Mouse (Mus musculus) monocyte, adult 5-6 weeks (primary cell): ENCODE measurements around the gene Gpc3. TPM values are rescaled to one million over a fixed set of nuclear protein-coding genes. Genes with fewer than 3 reads are reported as not detected.
"Not testable (repeated sequence)": the region's sequence is repeated elsewhere in the genome, so short reads cannot be mapped to it uniquely, and the experiment has no call there.

Experiments
- ATAC-seq: fragments of 153-309, 156-312 bp; replicated peaks from 2 replicates; pipeline ENCODE4 v1.8.0; 2017; ENCODE audit warnings: mild to moderate bottlenecking; ENCODE audit not compliant: low TSS enrichment, insufficient number of reproducible peaks, severe bottlenecking, poor library complexity, low FRiP score
- total RNA-seq: library from RNA; stranded (forward); fragments of 200-1000, 200-491, 200-594 nt; gene quantifications from 3 replicates; pipeline ENCODE4 v1.2.3, GENCODE M21; 2017

Gene Gpc3
- total RNA-seq, 1 experiment from 2014 or later, result not detected

GRCm38 (mm10) chrX:52340251-52340650 lies 273.5 kb downstream of the Gpc3 start:
- no peak for ATAC-seq

GRCm38 (mm10) chrX:52321791-52322190 lies 292.0 kb downstream of the Gpc3 start:
- ATAC-seq, result no peak

- no peak for ATAC-seq
These were observed 293.1 kb downstream of the Gpc3 start for GRCm38 (mm10) chrX:52320653-52321052.

- ATAC-seq, result no peak
These were observed 302.8 kb downstream of the Gpc3 start for GRCm38 (mm10) chrX:52310976-52311375.

GRCm38 (mm10) chrX:52305226-52305625 lies 308.5 kb downstream of the Gpc3 start:
- ATAC-seq, result no peak

- no peak for ATAC-seq
These were observed 325.0 kb downstream of the Gpc3 start for GRCm38 (mm10) chrX:52288792-52289191.

- no peak for ATAC-seq
These were observed 325.8 kb downstream of the Gpc3 start for GRCm38 (mm10) chrX:52287944-52288343.

- no peak for ATAC-seq
These were observed 331.7 kb downstream of the Gpc3 start for GRCm38 (mm10) chrX:52282070-52282469.

GRCm38 (mm10) chrX:52281103-52281900 lies 332.4 kb downstream of the Gpc3 start:
- no peak for ATAC-seq

GRCm38 (mm10) chrX:52278687-52279359 lies 334.9 kb downstream of the Gpc3 start:
- ATAC-seq, result no peak

- ATAC-seq, result no peak
These were observed 336.2 kb downstream of the Gpc3 start for GRCm38 (mm10) chrX:52277599-52277998.

- ATAC-seq, result no peak
These were observed 340.7 kb downstream of the Gpc3 start for GRCm38 (mm10) chrX:52273016-52273415.

GRCm38 (mm10) chrX:52261991-52262390 lies 351.8 kb downstream of the Gpc3 start:
- no peak for ATAC-seq

- no peak for ATAC-seq
These were observed 352.2 kb downstream of the Gpc3 start for GRCm38 (mm10) chrX:52261546-52261945.

- not testable (repeated sequence) for ATAC-seq
These were observed 354.0 kb downstream of the Gpc3 start for GRCm38 (mm10) chrX:52259771-52260170.

- ATAC-seq, result no peak
These were observed 359.2 kb downstream of the Gpc3 start for GRCm38 (mm10) chrX:52254526-52254925.

- ATAC-seq, result no peak
These were observed 368.0 kb downstream of the Gpc3 start for GRCm38 (mm10) chrX:52245694-52246297.

- no peak for ATAC-seq
These were observed 376.3 kb downstream of the Gpc3 start for GRCm38 (mm10) chrX:52237470-52237869.

GRCm38 (mm10) chrX:52231984-52232383 lies 381.8 kb downstream of the Gpc3 start:
- no peak for ATAC-seq

GRCm38 (mm10) chrX:52230711-52231110 lies 383.0 kb downstream of the Gpc3 start:
- ATAC-seq, result no peak
